Mouse (Mus musculus) testis, adult 2 months (tissue): ENCODE results near the gene Harbi1.

Experiments
- CTCF ChIP-seq: fragments of 200-500 bp; IDR thresholded peaks from 2 replicates; pipeline ENCODE4 v1.5.1; 2012; ENCODE audit warnings: low read depth, mild to moderate bottlenecking, inconsistent platforms, low read length, moderate library complexity; ENCODE audit not compliant: control insufficient read depth, insufficient read depth, insufficient replicate concordance
- POLR2A ChIP-seq: fragments of 200-500 bp; IDR thresholded peaks from 2 replicates; pipeline ENCODE4 v1.6.1; 2012; ENCODE audit warnings: low read depth, mild to moderate bottlenecking, inconsistent platforms, low read length, moderate library complexity; ENCODE audit not compliant: control insufficient read depth

GRCm38 (mm10) chr2:91711256-91711925 lies 739 bp downstream of the Harbi1 start:
- TF ChIP-seq CTCF, result no peak
- no peak for TF ChIP-seq POLR2A
